Mouse (Mus musculus) layer of hippocampus, postnatal 14 days (tissue): Measurements from ENCODE around the gene 4930518I15Rik. TPM values are rescaled to one million over a fixed set of nuclear protein-coding genes. Genes with fewer than 3 reads are reported as not detected.
A peak's percentile ranks its signal among the peaks of the same experiment; 100 is the strongest.
"Not testable (repeated sequence)": the region's sequence is repeated elsewhere in the genome, so short reads cannot be mapped to it uniquely, and the experiment has no call there.

Source experiments
- DNase-seq, 2 experiments: peaks; one replicate each; pipeline ENCODE4 v3.0.0; 2021 to 2022; ENCODE audit warnings: low spot score in 2 of 2, mixed read lengths in 1 of 2
- long read RNA-seq, 2 experiments: library from polyadenylated mRNA; stranded (forward); transcript quantifications; one replicate each; pipeline ENCODE4 v2.0.0; 2021
- total RNA-seq, 2 experiments: library from RNA; stranded (reverse); gene quantifications; 2 replicates each; pipeline ENCODE4 v1.2.3; 2021

Gene 4930518I15Rik
- 1 to 10 TPM; 3.4 to 3.5 TPM for total RNA-seq
- long read RNA-seq, experiment 1: 0 reads
- long read RNA-seq, experiment 2: 0 reads

- no peak for DNase-seq
Measured at GRCm38 (mm10) chr2:156857835-156858234, at the start of gene 4930518I15Rik. Gene 4930518I15Rik (minus strand): TSS chr2:156857946.

GRCm38 (mm10) chr2:156905931-156906330, 48.2 kb upstream of the 4930518I15Rik start:
- not testable (repeated sequence) for DNase-seq

GRCm38 (mm10) chr2:156904976-156905717, 47.4 kb upstream of the 4930518I15Rik start:
- DNase-seq: peak; percentile 70 to 83

GRCm38 (mm10) chr2:156903367-156903766, 45.6 kb upstream of the 4930518I15Rik start:
- DNase-seq: no peak

GRCm38 (mm10) chr2:156902411-156902810, 44.7 kb upstream of the 4930518I15Rik start:
- not testable (repeated sequence) for DNase-seq

- no peak for DNase-seq
Measured at GRCm38 (mm10) chr2:156901883-156902282, 44.1 kb upstream of the 4930518I15Rik start.

DNA sequence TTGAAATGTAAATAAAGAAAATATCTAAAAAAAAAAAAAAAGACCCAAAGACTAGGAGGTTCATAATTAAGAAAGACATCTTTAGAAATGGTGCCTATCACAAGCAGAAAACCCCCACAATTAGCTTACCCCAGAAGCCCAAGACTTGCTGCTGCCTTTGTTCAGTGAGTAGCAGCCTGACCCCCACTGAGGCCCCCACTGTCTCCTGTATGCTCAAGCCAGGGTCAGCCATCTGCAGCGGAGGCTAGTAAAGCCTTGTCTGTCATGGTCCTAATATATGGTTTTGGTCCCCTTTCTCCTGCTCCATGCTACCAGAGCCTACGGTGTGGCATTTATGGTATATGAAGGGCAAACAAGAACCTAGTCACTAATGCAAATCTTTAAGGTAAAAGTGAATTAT, 43.6 kb upstream of the 4930518I15Rik start:
- no peak for DNase-seq

DNA sequence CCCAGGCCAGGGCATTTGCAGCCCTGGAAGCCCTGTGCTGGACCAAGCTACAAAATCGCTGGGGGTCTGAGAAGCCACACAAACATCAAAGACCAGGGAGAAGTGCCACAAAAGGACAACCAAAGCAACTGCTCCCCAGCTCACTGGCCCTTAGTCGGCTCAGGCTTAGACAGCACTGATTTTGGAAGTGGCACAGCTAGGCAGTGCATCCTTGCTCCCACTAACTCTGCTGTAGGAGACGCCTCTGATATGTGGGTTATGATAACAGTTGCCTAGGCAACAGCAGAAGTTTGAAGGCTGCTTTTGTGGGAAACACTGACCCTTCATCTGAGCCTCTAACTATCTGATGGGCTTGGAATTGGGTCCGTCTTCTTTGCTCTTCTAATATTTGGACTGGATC, 41.4 kb upstream of the 4930518I15Rik start:
- DNase-seq: no peak

- DNase-seq: no peak
Measured at GRCm38 (mm10) chr2:156898374-156898773, 40.6 kb upstream of the 4930518I15Rik start.

DNA sequence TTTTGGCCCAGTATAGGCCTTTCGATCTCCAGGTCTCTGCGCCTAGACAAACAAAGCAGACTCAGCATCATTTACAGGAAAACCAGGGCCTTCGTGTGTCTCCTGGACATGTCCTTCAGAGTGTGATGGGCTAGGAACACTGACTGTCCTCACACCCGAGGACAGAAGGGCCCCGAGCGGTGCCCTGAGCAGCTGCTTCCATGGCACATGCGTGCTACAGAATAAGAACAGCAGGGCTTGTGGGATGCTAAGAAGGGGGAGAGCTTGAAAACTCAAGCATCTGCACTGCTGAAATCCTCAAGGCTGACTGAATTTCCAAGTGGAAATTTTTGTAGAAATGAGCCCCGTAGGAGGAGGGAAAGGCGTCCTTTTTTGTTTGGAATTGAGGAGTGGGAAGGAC, 39.3 kb upstream of the 4930518I15Rik start:
- no peak for DNase-seq

- DNase-seq: no peak
Measured at GRCm38 (mm10) chr2:156896384-156896914, 38.7 kb upstream of the 4930518I15Rik start.

- no peak for DNase-seq
Measured at GRCm38 (mm10) chr2:156894496-156895265, 36.9 kb upstream of the 4930518I15Rik start.

DNA sequence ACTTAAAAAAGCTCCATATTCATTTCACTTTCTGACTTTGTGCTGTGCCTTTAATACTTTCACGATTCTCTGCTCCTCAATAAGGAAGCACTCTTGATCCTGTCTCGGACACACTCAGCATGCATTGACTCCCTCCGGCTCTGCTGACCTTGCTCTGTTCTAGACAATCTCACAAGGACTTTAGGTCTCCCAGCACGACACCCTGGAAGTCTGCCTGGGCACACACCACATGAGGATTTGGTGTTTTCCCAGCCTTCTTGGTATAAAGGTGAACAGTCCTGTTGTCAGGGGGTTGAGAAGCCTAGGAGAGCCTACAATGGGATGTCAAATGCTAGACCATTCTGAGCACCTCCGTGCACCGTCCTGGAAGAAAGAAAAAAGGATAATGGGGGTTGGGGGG, 35.1 kb upstream of the 4930518I15Rik start:
- DNase-seq: no peak

DNA sequence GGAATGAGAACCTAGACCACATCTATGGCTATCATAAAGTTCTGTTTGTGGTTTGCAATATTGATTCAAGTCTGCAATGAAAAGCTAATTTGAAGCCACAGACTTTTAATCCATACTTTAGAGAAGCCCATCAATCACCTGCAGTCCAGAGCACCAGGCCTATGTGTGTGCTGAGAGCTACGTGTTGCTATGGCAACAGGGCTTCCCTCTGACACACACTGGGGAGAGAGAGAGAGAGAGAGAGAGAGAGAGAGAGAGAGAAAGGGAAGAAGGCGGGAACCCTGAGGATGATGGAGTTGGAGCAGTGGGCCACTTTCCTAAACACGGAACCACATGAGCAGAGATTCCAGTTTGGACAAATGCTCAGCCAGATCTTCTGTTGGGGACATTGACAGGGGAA, 34.5 kb upstream of the 4930518I15Rik start:
- DNase-seq: no peak

DNA sequence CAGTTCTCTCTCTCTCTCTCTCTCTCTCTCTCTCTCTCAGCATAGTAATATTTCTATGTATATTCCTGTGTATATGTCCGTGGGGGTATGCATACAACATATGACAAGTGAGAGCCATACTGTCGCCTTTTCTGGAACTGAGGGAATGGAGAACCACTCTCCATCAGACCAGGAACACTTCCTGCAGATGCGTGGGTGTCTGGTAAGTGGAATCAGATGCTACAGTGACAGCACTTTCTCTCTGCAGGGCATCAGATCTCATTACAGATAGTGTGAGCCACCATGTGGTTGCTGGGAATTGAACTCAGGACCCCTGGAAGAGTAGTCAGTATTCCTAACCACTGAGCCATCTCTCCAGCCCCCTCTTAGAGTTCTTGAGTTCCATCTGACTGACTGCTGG, 30.7 kb upstream of the 4930518I15Rik start:
- DNase-seq: no peak

GRCm38 (mm10) chr2:156887017-156887416, 29.3 kb upstream of the 4930518I15Rik start, which contains the start of gene Sla2:
Gene Sla2 (minus strand): TSS chr2:156887192.
- no peak for DNase-seq

- DNase-seq: no peak
Measured at GRCm38 (mm10) chr2:156886084-156886631, 28.4 kb upstream of the 4930518I15Rik start.

- not testable (repeated sequence) for DNase-seq
Measured at GRCm38 (mm10) chr2:156885666-156886065, 27.9 kb upstream of the 4930518I15Rik start.

GRCm38 (mm10) chr2:156884396-156885211, 26.9 kb upstream of the 4930518I15Rik start:
- DNase-seq: no peak

DNA sequence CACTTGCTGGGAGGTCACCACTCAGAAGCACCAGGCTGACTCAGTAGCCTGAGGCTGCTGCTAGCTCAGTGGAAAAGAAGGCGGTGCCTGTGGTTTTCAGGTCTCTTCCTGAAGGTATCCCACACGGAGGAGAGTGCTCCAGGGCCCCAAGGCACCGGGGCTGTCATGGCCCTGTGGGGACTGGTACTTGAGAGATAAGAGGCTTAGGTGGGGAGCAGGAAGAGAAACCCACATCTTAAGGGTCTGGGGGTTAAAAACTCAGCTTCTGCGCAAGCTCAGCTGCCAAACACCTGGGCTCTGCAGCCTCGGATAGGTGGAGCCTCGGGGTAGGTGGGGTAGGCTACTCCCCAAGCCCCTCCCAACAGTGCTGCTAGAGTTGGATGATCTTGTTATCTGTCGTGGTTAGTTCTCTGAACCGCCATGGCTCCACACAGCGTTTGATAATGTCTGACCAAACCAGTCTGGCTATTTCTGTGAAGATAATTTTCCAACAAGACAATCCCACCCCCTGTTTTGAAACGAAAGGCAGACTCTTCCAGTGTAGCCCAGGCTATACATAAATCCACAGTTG, 24.8 kb upstream of the 4930518I15Rik start:
- no peak for DNase-seq
